Mouse (Mus musculus) testis, adult 2 months (tissue): ENCODE results near the gene Stag1.

Source experiments
- CTCF ChIP-seq: fragments of 200-500 bp; IDR thresholded peaks from 2 replicates; pipeline ENCODE4 v1.5.1; 2012; ENCODE audit warnings: low read depth, mild to moderate bottlenecking, inconsistent platforms, low read length, moderate library complexity; ENCODE audit not compliant: control insufficient read depth, insufficient read depth, insufficient replicate concordance
- POLR2A ChIP-seq: fragments of 200-500 bp; IDR thresholded peaks from 2 replicates; pipeline ENCODE4 v1.6.1; 2012; ENCODE audit warnings: low read depth, mild to moderate bottlenecking, inconsistent platforms, low read length, moderate library complexity; ENCODE audit not compliant: control insufficient read depth

- TF ChIP-seq CTCF (no peak), POLR2A (no peak)
Measured at GRCm38 (mm10) chr9:100991321-100991720, 393.7 kb downstream of the Stag1 start.
